Mouse (Mus musculus) ES-E14 (cell line): ENCODE data around the gene Zdhhc22. TPM values are rescaled to one million over a fixed set of nuclear protein-coding genes. Genes with fewer than 3 reads are reported as not detected.
A peak's percentile ranks its signal among the peaks of the same experiment; 100 is the strongest.

Experiments
- DNase-seq: peaks from one replicate; pipeline ENCODE4 v3.0.0-alpha.2; 2013; ENCODE audit warnings: low read depth, low spot score
- H3K27ac ChIP-seq: 2 replicates; pipeline ENCODE4 v1.5.1; 2012; ENCODE audit warnings: low read depth, mild to moderate bottlenecking, low read length, moderate library complexity, mixed read lengths; ENCODE audit not compliant: poor library complexity, insufficient read depth, severe bottlenecking
- H3K36me3 ChIP-seq: 2 replicates; pipeline ENCODE4 v1.6.1; 2012; ENCODE audit warnings: mild to moderate bottlenecking, low read length, moderate library complexity, mixed read lengths; ENCODE audit not compliant: control insufficient read depth, poor library complexity, insufficient read depth, severe bottlenecking
- H3K4me1 ChIP-seq, 2 experiments: fragments of 150-350 bp in 1 of 2; sonication (generic) in 1 of 2; 2 replicates each; pipeline ENCODE4 v1.6.1; 2012; ENCODE audit warnings: low read length in 2 of 2, mild to moderate bottlenecking in 1 of 2, mixed read lengths in 1 of 2; ENCODE audit not compliant: control insufficient read depth in 2 of 2, insufficient read depth in 2 of 2, poor library complexity in 1 of 2
- H3K4me3 ChIP-seq, 2 experiments: fragments of 150-350 bp in 1 of 2; sonication (generic) in 1 of 2; 2 replicates each; pipeline ENCODE4 v1.5.1; 2012; ENCODE audit warnings: low read length in 2 of 2, low read depth in 1 of 2, mild to moderate bottlenecking in 1 of 2, mixed read lengths in 1 of 2; ENCODE audit not compliant: insufficient read depth in 1 of 2, poor library complexity in 1 of 2, severe bottlenecking in 1 of 2
- H3K9ac ChIP-seq: 2 replicates; pipeline ENCODE4 v1.6.1; 2012; ENCODE audit warnings: low read depth, mild to moderate bottlenecking, low read length, mixed read lengths; ENCODE audit not compliant: poor library complexity, insufficient read depth, severe bottlenecking
- H3K9me3 ChIP-seq: fragments of 150-350 bp; sonication (generic); 2 replicates; pipeline ENCODE4 v1.6.1; 2012; ENCODE audit warnings: low read depth, mild to moderate bottlenecking, low read length; ENCODE audit not compliant: control insufficient read depth, insufficient read depth
- CHD2 ChIP-seq: IDR thresholded peaks from 2 replicates; pipeline ENCODE4 v1.6.1; 2014; ENCODE audit warnings: mild to moderate bottlenecking, low read depth, low read length, inconsistent platforms
- HCFC1 ChIP-seq: IDR thresholded peaks from 2 replicates; pipeline ENCODE4 v1.6.1; 2012; ENCODE audit warnings: low read length, inconsistent platforms, borderline replicate concordance; ENCODE audit not compliant: insufficient read depth
- MAFK ChIP-seq: IDR thresholded peaks from 2 replicates; pipeline ENCODE4 v1.6.1; 2014; ENCODE audit warnings: mild to moderate bottlenecking, low read depth, low read length, inconsistent platforms; ENCODE audit not compliant: insufficient read depth
- ZC3H11A ChIP-seq: IDR thresholded peaks from 2 replicates; pipeline ENCODE4 v1.6.1; 2012; ENCODE audit warnings: low read depth, mild to moderate bottlenecking, inconsistent platforms, low read length, borderline replicate concordance
- ZNF384 ChIP-seq: IDR thresholded peaks from 2 replicates; pipeline ENCODE4 v1.6.1; 2012; ENCODE audit warnings: low read depth, low read length, inconsistent platforms
- in situ Hi-C, 2 experiments: fragments of 600-800 bp; cut with MboI; formaldehyde crosslinking; loops; one replicate each; pipeline ENCODE4 v1.15.1; 2025; ENCODE audit warnings: low sequenced_read_pairs in 2 of 2, inconsistent platforms in 1 of 2; ENCODE audit not compliant: unreplicated experiment in 2 of 2
- total RNA-seq: library from RNA; depleted of rRNA; stranded (reverse); fragments of 300-350 nt; gene quantifications from 2 replicates; pipeline ENCODE4 v1.2.3, GENCODE M21; 2012

The Zdhhc22 gene
- total RNA-seq, 1 experiment: not detected

DNA sequence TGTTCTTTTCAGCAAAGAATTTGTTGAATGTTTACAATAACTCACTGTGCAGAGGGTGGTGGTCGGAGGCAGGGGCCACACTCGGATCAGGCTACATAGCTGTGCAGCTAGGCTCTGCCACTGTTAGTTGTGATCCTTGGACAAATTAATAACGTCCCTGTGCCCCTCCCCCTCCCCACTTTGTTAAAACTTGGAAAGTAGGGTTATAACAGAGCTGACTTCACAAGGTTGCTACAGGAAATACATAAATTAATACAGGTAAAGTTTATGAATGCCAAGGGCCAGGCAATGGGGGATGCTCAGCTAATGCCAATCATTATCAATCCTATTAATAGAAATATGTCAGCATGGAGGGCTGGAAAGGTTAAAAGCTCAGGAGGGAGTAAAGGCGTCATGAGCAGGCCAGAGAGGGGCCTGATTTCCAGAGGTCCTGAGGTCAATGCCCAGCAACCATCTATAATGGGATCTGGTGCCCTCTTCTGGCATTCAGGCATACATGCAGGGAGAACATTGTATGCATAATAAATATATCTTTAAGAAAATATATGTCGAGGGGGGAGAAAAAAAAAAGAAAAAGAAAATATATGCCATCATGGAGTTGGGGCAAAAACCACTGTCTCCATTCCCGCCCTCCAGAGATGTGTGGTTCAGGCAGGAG, 13.6 kb downstream of the Zdhhc22 start:
- Histone ChIP-seq H3K9me3 (no peaks in the 10 kb centered on the region), H3K4me3 (no peak overlapping the region), H3K27ac (no peak overlapping the region), H3K4me1 (peaks cover 1 to 14% of the 10 kb centered on the region in 2 experiments; a peak in 2 of 4 replicates), H3K36me3 (no peaks in the 10 kb centered on the region), H3K9ac (no peak overlapping the region)
- in situ Hi-C loops: no loop called here
- no peak for TF ChIP-seq ZC3H11A
- TF ChIP-seq CHD2: no peak
- no peak for TF ChIP-seq MAFK
- TF ChIP-seq ZNF384: no peak
- no peak for TF ChIP-seq HCFC1
- no peak for DNase-seq

DNA sequence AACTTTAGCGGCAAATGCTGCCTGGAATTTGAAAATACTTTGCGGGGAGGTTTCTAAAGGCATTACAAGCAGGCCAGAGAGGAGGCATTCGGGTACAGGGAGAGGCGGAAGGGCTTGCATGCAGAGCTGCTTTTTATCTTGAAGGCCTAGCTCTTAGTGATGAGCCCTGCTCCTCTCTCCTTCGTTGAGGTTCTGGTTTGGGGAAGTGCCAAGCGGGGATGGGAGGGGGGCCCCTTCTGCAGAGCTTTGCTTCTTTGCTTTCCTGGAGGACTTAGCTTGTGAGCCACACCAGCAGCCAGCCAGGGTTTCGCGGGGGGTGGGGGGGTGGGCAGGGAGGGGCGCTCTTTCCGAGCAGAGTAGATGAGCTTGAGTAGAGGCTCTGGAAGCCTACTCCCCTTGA, 14.5 kb downstream of the Zdhhc22 start:
- no peaks in the 10 kb centered on the region for H3K36me3 ChIP-seq
- in situ Hi-C loops: no loop called here
- H3K9me3 ChIP-seq: no peaks in the 10 kb centered on the region
- H3K9ac ChIP-seq: no peak overlapping the region
- DNase-seq: no peak
- H3K4me1 ChIP-seq: peaks cover 1 to 12% of the 10 kb centered on the region in 2 experiments; a peak in 2 of 4 replicates
- H3K27ac ChIP-seq: no peak overlapping the region
- H3K4me3 ChIP-seq: no peak overlapping the region
- TF ChIP-seq ZC3H11A: no peak
- no peak for TF ChIP-seq ZNF384
- no peak for TF ChIP-seq MAFK
- no peak for TF ChIP-seq HCFC1
- TF ChIP-seq CHD2: no peak

GRCm38 (mm10) chr12:86974387-86975288, 15.6 kb downstream of the Zdhhc22 start:
- in situ Hi-C loops: no loop called here
- Histone ChIP-seq H3K36me3 (no peaks in the 10 kb centered on the region), H3K27ac (no peak overlapping the region), H3K9ac (peak overlapping the region; percentile 51; the same call in 1 of the 2 replicates), H3K4me1 (peaks cover 1 to 12% of the 10 kb centered on the region in 2 experiments; a peak in 2 of 4 replicates), H3K9me3 (no peaks in the 10 kb centered on the region), H3K4me3 (peak overlapping the region; percentile 52 to 77; a peak in 3 of 4 replicates)
- TF ChIP-seq ZC3H11A (no peak), ZNF384 (no peak)
- DNase-seq: no peak

DNA sequence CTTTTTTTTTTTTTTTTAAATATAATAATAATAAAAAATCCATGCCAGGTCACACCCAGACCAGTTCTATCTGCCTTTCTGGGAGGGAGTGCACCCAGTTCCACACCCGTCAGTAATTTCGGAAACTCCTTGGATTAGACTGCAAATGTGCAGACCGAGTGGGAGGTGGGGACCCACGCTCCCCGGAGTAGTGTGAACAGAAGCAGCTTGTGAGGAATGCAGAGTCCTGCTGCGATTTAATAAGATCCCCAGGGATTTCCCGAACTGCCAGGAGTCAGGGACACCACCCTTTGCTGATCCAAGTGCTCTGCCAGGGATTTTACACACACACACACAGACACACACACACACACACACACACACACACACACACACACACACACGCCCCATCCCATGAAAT, 16.5 kb downstream of the Zdhhc22 start:
- Histone ChIP-seq H3K27ac (no peak overlapping the region), H3K9me3 (no peaks in the 10 kb centered on the region), H3K4me1 (peaks cover 1 to 12% of the 10 kb centered on the region in 2 experiments; a peak in 2 of 4 replicates), H3K36me3 (no peaks in the 10 kb centered on the region), H3K4me3 (no peak overlapping the region; a peak in 1 of 4 replicates), H3K9ac (no peak overlapping the region)
- DNase-seq: no peak
- in situ Hi-C loops: no loop called here
- TF ChIP-seq CHD2 (no peak), ZNF384 (no peak), MAFK (no peak), ZC3H11A (no peak), HCFC1 (no peak)
